ENCODE assay signal across 25 mouse cellular contexts in genomic region chr16:84983428-84983827, GRCm38 (mm10).
A peak's percentile ranks its signal among the peaks of the same experiment; 100 is the strongest.
DNase-seq lines count a peak whose midpoint lies in the region; ATAC-seq and TF ChIP-seq lines count a peak whose summit lies in the region.
"Had no signal": no experiment of that assay in that cellular context is flagged by ENCODE, and none has a peak within 500 bp of the region (broad histone marks: within the 10 kb centered on the region; RNA-seq: fewer than 3 reads in every experiment).

No protein-coding gene starts in this region.

- no peaks in the 10 kb centered on the region for H3K4me1 ChIP-seq in forebrain, embryonic 14.5 days (ENCODE audit: control insufficient read depth, insufficient read depth, low read length)
- peaks cover 11% of the 10 kb centered on the region; the same call in 1 of the 2 replicates for H3K4me1 ChIP-seq in forebrain, embryonic 10.5 days
- peaks cover 25% of the 10 kb centered on the region for H3K4me1 ChIP-seq in heart, embryonic 13.5 days
- H3K4me1 ChIP-seq in heart, embryonic 12.5 days (replicated peaks), result peaks cover 14% of the 10 kb centered on the region
- H3K4me1 ChIP-seq in lung, embryonic 14.5 days (ENCODE audit: insufficient read depth), result 0 out of 2 replicates have a peak, but pooled peaks cover 11% of the 10 kb centered on the region

- no peak overlapping the region for H3K9ac ChIP-seq in forebrain, embryonic 14.5 days (ENCODE audit: low read length)
- H3K9ac ChIP-seq in heart, embryonic 13.5 days, result no peak overlapping the region
- no peak overlapping the region for H3K9ac ChIP-seq in heart, embryonic 12.5 days
- no peak overlapping the region for H3K9ac ChIP-seq in lung, embryonic 14.5 days
- H3K9ac ChIP-seq: hindbrain, embryonic 13.5 days; liver, embryonic 14.5 days; lung, embryonic 15.5 days had no signal

- no peak for TF ChIP-seq CTCF in lung, embryonic 14.5 days (IDR thresholded peaks at IDR 0.05; ENCODE audit: low read depth)

- WGBS in forebrain, embryonic 14.5 days, result 77% methylated on average over 3 of the region's 3 CpGs
- WGBS in forebrain, embryonic 10.5 days, result 90% methylated on average over 3 of the region's 3 CpGs
- 60% methylated on average over 3 of the region's 3 CpGs for WGBS in heart, embryonic 13.5 days
- 64% methylated on average over 3 of the region's 3 CpGs for WGBS in heart, embryonic 12.5 days
- WGBS in lung, embryonic 14.5 days, result 60% methylated on average over 3 of the region's 3 CpGs

- H3K4me3 ChIP-seq in forebrain, embryonic 14.5 days (ENCODE audit: low read depth, low read length), result no peak overlapping the region
- H3K4me3 ChIP-seq in forebrain, embryonic 10.5 days, result no peak overlapping the region
- no peak overlapping the region for H3K4me3 ChIP-seq in heart, embryonic 13.5 days
- no peak overlapping the region for H3K4me3 ChIP-seq in heart, embryonic 12.5 days
- H3K4me3 ChIP-seq in lung, embryonic 14.5 days (ENCODE audit: low read depth, low read length), result no peak overlapping the region
- H3K4me3 ChIP-seq: hindbrain, embryonic 13.5 days; lung, embryonic 15.5 days had no signal

- peak; percentile 63 for DNase-seq in forebrain, embryonic 14.5 days (ENCODE audit: low spot score)
- DNase-seq in forebrain, embryonic 10.5 days (ENCODE audit: extremely low spot score, low spot score), result no peak
- peak; percentile 33 for DNase-seq in lung, embryonic 14.5 days
- no peak for DNase-seq in lung, postnatal 36 days
- peak; percentile 19 for DNase-seq in skeletal muscle tissue, adult 2 months (ENCODE audit: low read depth, low spot score)
- no peak for DNase-seq in right cerebral cortex, postnatal 14 days
- DNase-seq: adrenal gland, adult 8-10 months; cerebellum, adult 11-12 months; cerebellum, adult 9-11 months; gastrocnemius, postnatal 10 days; heart, postnatal 36 days; kidney, postnatal 25 days; left cerebral cortex, postnatal 4 days; liver; right cerebral cortex, adult 18-20 months; right cerebral cortex, postnatal 4 days; thymus, postnatal 4 days had no signal

- H3K27ac ChIP-seq in forebrain, embryonic 14.5 days (ENCODE audit: low read depth, low read length), result no peak overlapping the region
- no peak overlapping the region for H3K27ac ChIP-seq in forebrain, embryonic 10.5 days
- peak overlapping the region; percentile 28; the same call in 1 of the 2 replicates for H3K27ac ChIP-seq in heart, embryonic 13.5 days (replicated peaks)
- H3K27ac ChIP-seq in heart, embryonic 12.5 days (ENCODE audit: poor library complexity, severe bottlenecking), result no peak overlapping the region
- H3K27ac ChIP-seq in lung, embryonic 14.5 days (ENCODE audit: low read depth), result no peak overlapping the region
- H3K27ac ChIP-seq: hindbrain, embryonic 13.5 days; liver, embryonic 14.5 days; lung, embryonic 15.5 days had no signal

- 0 out of 2 replicates have a peak, but pooled peaks cover 8% of the 10 kb centered on the region for H3K36me3 ChIP-seq in forebrain, embryonic 14.5 days (ENCODE audit: control insufficient read depth, insufficient read depth, low read length)
- H3K36me3 ChIP-seq in forebrain, embryonic 10.5 days (replicated peaks), result peaks cover 16% of the 10 kb centered on the region
- peaks cover 33% of the 10 kb centered on the region for H3K36me3 ChIP-seq in heart, embryonic 13.5 days
- peaks cover 21% of the 10 kb centered on the region for H3K36me3 ChIP-seq in heart, embryonic 12.5 days
- H3K36me3 ChIP-seq in lung, embryonic 14.5 days (ENCODE audit: insufficient read depth), result peaks cover 13% of the 10 kb centered on the region; the same call in 1 of the 2 replicates

- ATAC-seq in forebrain, embryonic 14.5 days, result no peak
- ATAC-seq in heart, embryonic 13.5 days (ENCODE audit: extremely low read depth, insufficient number of reproducible peaks, low FRiP score, low TSS enrichment), result no peak
- no peak for ATAC-seq in heart, embryonic 12.5 days (ENCODE audit: insufficient number of reproducible peaks, low FRiP score)
- no peak for ATAC-seq in lung, embryonic 14.5 days (ENCODE audit: insufficient read depth)
- ATAC-seq: intestine, postnatal 0 days; midbrain, embryonic 16.5 days had no signal

- H3K27me3 ChIP-seq in forebrain, embryonic 14.5 days (replicated peaks; ENCODE audit: control insufficient read depth, insufficient read depth, low read length), result no peaks in the 10 kb centered on the region
- H3K27me3 ChIP-seq in forebrain, embryonic 10.5 days (ENCODE audit: poor library complexity, severe bottlenecking), result no peaks in the 10 kb centered on the region
- no peaks in the 10 kb centered on the region for H3K27me3 ChIP-seq in heart, embryonic 13.5 days (replicated peaks)
- H3K27me3 ChIP-seq in heart, embryonic 12.5 days (replicated peaks), result no peaks in the 10 kb centered on the region
- H3K27me3 ChIP-seq in lung, embryonic 14.5 days (ENCODE audit: insufficient read depth, low read length), result no peaks in the 10 kb centered on the region
- H3K27me3 ChIP-seq: hindbrain, embryonic 13.5 days; lung, embryonic 15.5 days had no signal

- no peak overlapping the region for H3K4me2 ChIP-seq in forebrain, embryonic 14.5 days (ENCODE audit: low read length)
- no peak overlapping the region for H3K4me2 ChIP-seq in heart, embryonic 13.5 days
- H3K4me2 ChIP-seq in heart, embryonic 12.5 days, result no peak overlapping the region
- no peak overlapping the region for H3K4me2 ChIP-seq in lung, embryonic 14.5 days
- H3K4me2 ChIP-seq: hindbrain, embryonic 13.5 days; lung, embryonic 15.5 days; midbrain, embryonic 11.5 days had no signal

- no peaks in the 10 kb centered on the region for H3K9me3 ChIP-seq in forebrain, embryonic 14.5 days (replicated peaks; ENCODE audit: control insufficient read depth, low read length)
- no peaks in the 10 kb centered on the region for H3K9me3 ChIP-seq in forebrain, embryonic 10.5 days
- H3K9me3 ChIP-seq in heart, embryonic 13.5 days, result no peaks in the 10 kb centered on the region
- no peaks in the 10 kb centered on the region for H3K9me3 ChIP-seq in heart, embryonic 12.5 days (replicated peaks)
- H3K9me3 ChIP-seq in lung, embryonic 14.5 days (ENCODE audit: low read depth, low read length), result no peaks in the 10 kb centered on the region
- H3K9me3 ChIP-seq: hindbrain, embryonic 13.5 days; lung, embryonic 15.5 days had no signal

Comparison
In these comparisons a context has a peak if more than half of its experiments do, and no peak if none do; other contexts are left out.
1. DNase-seq: peak in forebrain, embryonic 14.5 days (single experiment), lung, embryonic 14.5 days (single experiment) and skeletal muscle tissue, adult 2 months (single experiment); none in forebrain, embryonic 10.5 days (single experiment), lung, postnatal 36 days (single experiment) and right cerebral cortex, postnatal 14 days (single experiment).